Mouse (Mus musculus) lung, adult 2 months (tissue): Measurements from ENCODE around the gene Sh2d6. TPM values are rescaled to one million over a fixed set of nuclear protein-coding genes. Genes with fewer than 3 reads are reported as not detected.
A peak's percentile ranks its signal among the peaks of the same experiment; 100 is the strongest.

ENCODE experiments used
- DNase-seq: peaks from one replicate; pipeline ENCODE4 v3.0.0; 2022
- H3K4me1 ChIP-seq: fragments of 200-500 bp; 2 replicates; pipeline ENCODE4 v1.6.1; 2011; ENCODE audit warnings: low read length; ENCODE audit not compliant: control insufficient read depth, insufficient read depth
- H3K4me3 ChIP-seq: fragments of 200-500 bp; replicated peaks from 2 replicates; pipeline ENCODE3; 2011; ENCODE audit warnings: low read depth, mild to moderate bottlenecking, control low read depth, low read length; ENCODE audit errors: extremely low read depth
- CTCF ChIP-seq: fragments of 200-500 bp; IDR thresholded peaks from 2 replicates; pipeline ENCODE4 v1.5.1; 2011; ENCODE audit warnings: mild to moderate bottlenecking, low read length, control low read depth; ENCODE audit not compliant: insufficient read depth
- POLR2A ChIP-seq: fragments of 200-500 bp; IDR thresholded peaks from 2 replicates; pipeline ENCODE4 v1.6.1; 2011; ENCODE audit warnings: low read depth, mild to moderate bottlenecking, control low read depth, low read length, borderline replicate concordance; ENCODE audit errors: extremely low read depth
- WGBS: fragments of 180-500 bp; shearing (Covaris S2); methylation state at CpG from one replicate; pipeline ENCODE4 v1.1.7; 2018; 5-methylcytosine and 5-hydroxymethylcytosine counted together
- polyA plus RNA-seq: library from polyadenylated mRNA; depleted of rRNA; stranded (reverse); fragments of >200 nt; gene quantifications from 2 replicates; pipeline ENCODE4 v1.2.3, GENCODE M21; 2012

Sh2d6 gene
- polyA plus RNA-seq, 1 experiment = 0.19 TPM

- Histone ChIP-seq H3K4me3 (peak overlapping the region; percentile 61), H3K4me1 (0 out of 2 replicates have a peak, but pooled peaks cover 2% of the 10 kb centered on the region)
- 12% methylated on average over 27 of the region's 27 CpGs for WGBS
- DNase-seq = peak; percentile 52
- TF ChIP-seq POLR2A (peak; percentile 84; the same call in 1 of the 2 replicates), CTCF (no peak)
Observed at GRCm38 (mm10) chr6:72552171-72553078, 30.9 kb upstream of the Sh2d6 start.

- 77% methylated on average over 10 of the region's 10 CpGs for WGBS
- Histone ChIP-seq H3K4me1 (0 out of 2 replicates have a peak, but pooled peaks cover 2% of the 10 kb centered on the region), H3K4me3 (no peak overlapping the region)
- no peak for DNase-seq
- TF ChIP-seq CTCF (no peak), POLR2A (no peak)
Observed at GRCm38 (mm10) chr6:72550503-72551100, 29.1 kb upstream of the Sh2d6 start.

- Histone ChIP-seq H3K4me3 (no peak overlapping the region), H3K4me1 (0 out of 2 replicates have a peak, but pooled peaks cover 6% of the 10 kb centered on the region)
- 66% methylated on average over 6 of the region's 6 CpGs for WGBS
- DNase-seq = no peak
- TF ChIP-seq POLR2A = no peak
- no peak for TF ChIP-seq CTCF
Observed at GRCm38 (mm10) chr6:72550025-72550424, 28.5 kb upstream of the Sh2d6 start.

- DNase-seq = peak; percentile 50
- 38% methylated on average over 9 of the region's 9 CpGs for WGBS
- Histone ChIP-seq H3K4me3 (peak overlapping the region; percentile 30), H3K4me1 (peaks cover 8% of the 10 kb centered on the region; the same call in 1 of the 2 replicates)
- TF ChIP-seq CTCF (no peak), POLR2A (peak; percentile 12; the same call in 1 of the 2 replicates)
Observed at GRCm38 (mm10) chr6:72549041-72549580, 27.6 kb upstream of the Sh2d6 start.

- WGBS = 62% methylated on average over 3 of the region's 3 CpGs
- H3K4me1 ChIP-seq = peaks cover 8% of the 10 kb centered on the region; the same call in 1 of the 2 replicates
- no peak for TF ChIP-seq CTCF
- no peak for DNase-seq
- H3K4me3 ChIP-seq = no peak overlapping the region
Observed at GRCm38 (mm10) chr6:72547862-72548261, 26.4 kb upstream of the Sh2d6 start.

- TF ChIP-seq CTCF (peak; percentile 21; the same call in 1 of the 2 replicates), POLR2A (no peak)
- H3K4me1 ChIP-seq = peaks cover 8% of the 10 kb centered on the region; the same call in 1 of the 2 replicates
- H3K4me3 ChIP-seq = no peak overlapping the region
- DNase-seq = no peak
- WGBS = 95% methylated on average over 2 of the region's 2 CpGs
Observed at GRCm38 (mm10) chr6:72547121-72547520, 25.6 kb upstream of the Sh2d6 start.

GRCm38 (mm10) chr6:72545377-72545776 is 23.9 kb upstream of the Sh2d6 start:
- TF ChIP-seq CTCF (no peak), POLR2A (no peak)
- 80% methylated on average over 7 of the region's 7 CpGs for WGBS
- Histone ChIP-seq H3K4me1 (peaks cover 8% of the 10 kb centered on the region; the same call in 1 of the 2 replicates), H3K4me3 (no peak overlapping the region)
- no peak for DNase-seq

- 6% methylated on average over 23 of the region's 23 CpGs for WGBS
- no peak for TF ChIP-seq CTCF
- peak; percentile 80; the same call in 1 of the 2 replicates for TF ChIP-seq POLR2A
- Histone ChIP-seq H3K4me1 (peaks cover 7% of the 10 kb centered on the region; the same call in 1 of the 2 replicates), H3K4me3 (peak within 1 kb of the TSS; percentile 62)
- peak; percentile 58 for DNase-seq
Observed at GRCm38 (mm10) chr6:72544283-72544987, 22.9 kb upstream of the Sh2d6 start, which contains the start of gene Capg. Gene Capg (plus strand): TSS chr6:72544391.
